Mouse (Mus musculus) neural tube, embryonic 11.5 days (tissue): ENCODE data around the gene Hdac1. TPM values are rescaled to one million over a fixed set of nuclear protein-coding genes. Genes with fewer than 3 reads are reported as not detected.

Source experiments
- ATAC-seq: fragments of 200-750 bp; cut with Nextera tagmentation; 2 replicates; pipeline ENCODE4 v1.8.0; 2017; ENCODE audit warnings: moderate number of reproducible peaks, mild to moderate bottlenecking, moderate TSS enrichment, moderate library complexity; ENCODE audit not compliant: insufficient read depth, low FRiP score, low TSS enrichment
- DNase-seq: peaks from one replicate; pipeline ENCODE4 v3.0.0-alpha.2; 2015; ENCODE audit warnings: low spot score
- H3K27ac ChIP-seq: fragments of 300-500 bp; sonication (generic); 2 replicates; pipeline ENCODE4 v1.5.1; 2014; ENCODE audit warnings: low read depth, mild to moderate bottlenecking, low read length
- H3K27me3 ChIP-seq: fragments of 300-500 bp; sonication (generic); 2 replicates; pipeline ENCODE4 v1.6.1; 2014; ENCODE audit warnings: mild to moderate bottlenecking, low read length, mixed read lengths; ENCODE audit not compliant: control insufficient read depth, insufficient read depth
- H3K36me3 ChIP-seq: fragments of 300-500 bp; sonication (generic); 2 replicates; pipeline ENCODE4 v1.6.1; 2014; ENCODE audit warnings: mild to moderate bottlenecking, low read length, moderate library complexity, mixed read lengths; ENCODE audit not compliant: control insufficient read depth, insufficient read depth
- H3K4me1 ChIP-seq: fragments of 300-500 bp; sonication (generic); 2 replicates; pipeline ENCODE4 v1.6.1; 2014; ENCODE audit warnings: low read length, mixed read lengths; ENCODE audit not compliant: control insufficient read depth, insufficient read depth
- H3K4me2 ChIP-seq: fragments of 300-500 bp; sonication (generic); 2 replicates; pipeline ENCODE4 v1.6.1; 2014; ENCODE audit warnings: low read depth, mild to moderate bottlenecking, moderate library complexity
- H3K4me3 ChIP-seq: fragments of 300-500 bp; sonication (generic); 2 replicates; pipeline ENCODE4 v1.5.1; 2014; ENCODE audit warnings: low read depth, low read length
- H3K9ac ChIP-seq: fragments of 300-500 bp; sonication (generic); 2 replicates; pipeline ENCODE4 v1.6.1; 2014; ENCODE audit warnings: mild to moderate bottlenecking, low read length
- H3K9me3 ChIP-seq: fragments of 300-500 bp; sonication (generic); 2 replicates; pipeline ENCODE4 v1.6.1; 2016; ENCODE audit warnings: low read length; ENCODE audit not compliant: control insufficient read depth
- WGBS: fragments of 180-500 bp; shearing (Covaris S2); extraction: QIAGEN DNeasy Blood & Tissue Kit; methylation state at CpG from one replicate; pipeline ENCODE4 v1.1.7; 2014; 5-methylcytosine and 5-hydroxymethylcytosine counted together
- polyA plus RNA-seq: library from polyadenylated mRNA; unstranded; fragments of >200 nt; fragmentation: Nextera tagmentation; extraction: Ambion mirVana; gene quantifications from 2 replicates; pipeline ENCODE4 v1.2.1, GENCODE M21; 2014

Hdac1 gene
- polyA plus RNA-seq, 1 experiment from 2014 or later, result 258 TPM

DNA sequence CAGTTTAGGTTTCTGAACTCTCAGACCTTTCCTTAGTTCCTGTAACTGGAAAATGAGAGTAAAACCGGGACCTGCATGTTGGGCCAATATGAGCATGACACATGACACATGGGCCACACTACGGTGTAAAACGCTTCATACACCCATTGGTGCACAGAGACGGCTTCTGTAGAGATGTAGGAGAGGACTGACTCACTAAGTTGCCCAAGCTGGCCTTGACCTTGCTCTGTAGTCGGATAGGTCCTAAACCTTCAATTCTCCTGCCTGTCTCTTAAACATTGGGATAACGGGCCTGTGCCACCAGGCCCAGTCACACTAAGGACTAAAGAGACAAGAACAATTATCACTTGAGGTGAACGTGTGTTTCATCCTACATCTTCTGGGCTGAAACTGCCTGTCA is 25.9 kb upstream of the Hdac1 start:
- H3K27me3 ChIP-seq, result no peaks in the 10 kb centered on the region
- peaks cover 6% of the 10 kb centered on the region; the same call in 1 of the 2 replicates for H3K4me1 ChIP-seq
- H3K9ac ChIP-seq, result no peak overlapping the region
- H3K4me3 ChIP-seq, result no peak overlapping the region
- no peak overlapping the region for H3K4me2 ChIP-seq
- 91% methylated on average over 7 of the region's 7 CpGs for WGBS
- no peak for DNase-seq
- no peak overlapping the region for H3K27ac ChIP-seq
- no peaks in the 10 kb centered on the region for H3K9me3 ChIP-seq
- ATAC-seq, result no peak
- no peaks in the 10 kb centered on the region for H3K36me3 ChIP-seq

DNA sequence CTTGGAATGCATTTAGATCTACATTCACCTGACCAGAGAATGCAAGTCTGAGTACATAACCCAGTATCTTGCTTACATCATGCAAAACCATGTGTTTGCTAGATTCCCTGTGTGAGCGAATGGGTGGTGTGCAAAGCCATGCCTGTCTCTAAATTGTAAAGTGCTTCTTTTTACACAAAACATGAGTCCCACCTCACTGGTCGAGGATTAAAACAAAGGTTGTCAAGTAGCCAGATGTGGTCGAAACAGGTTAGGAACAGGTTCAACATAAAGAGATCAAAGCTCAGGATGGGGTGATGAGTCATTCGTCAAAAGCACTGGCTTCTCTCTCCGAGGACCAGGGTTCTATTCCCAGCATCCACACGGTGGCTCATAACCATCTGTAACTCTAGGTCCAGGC is 22.6 kb upstream of the Hdac1 start:
- Histone ChIP-seq H3K4me2 (no peak overlapping the region), H3K9ac (no peak overlapping the region), H3K27me3 (no peaks in the 10 kb centered on the region), H3K27ac (no peak overlapping the region), H3K36me3 (no peaks in the 10 kb centered on the region), H3K4me1 (peaks cover 7% of the 10 kb centered on the region; the same call in 1 of the 2 replicates), H3K9me3 (no peaks in the 10 kb centered on the region), H3K4me3 (no peak overlapping the region)
- 83% methylated on average over 6 of the region's 6 CpGs for WGBS
- ATAC-seq (no peak), DNase-seq (no peak)

DNA sequence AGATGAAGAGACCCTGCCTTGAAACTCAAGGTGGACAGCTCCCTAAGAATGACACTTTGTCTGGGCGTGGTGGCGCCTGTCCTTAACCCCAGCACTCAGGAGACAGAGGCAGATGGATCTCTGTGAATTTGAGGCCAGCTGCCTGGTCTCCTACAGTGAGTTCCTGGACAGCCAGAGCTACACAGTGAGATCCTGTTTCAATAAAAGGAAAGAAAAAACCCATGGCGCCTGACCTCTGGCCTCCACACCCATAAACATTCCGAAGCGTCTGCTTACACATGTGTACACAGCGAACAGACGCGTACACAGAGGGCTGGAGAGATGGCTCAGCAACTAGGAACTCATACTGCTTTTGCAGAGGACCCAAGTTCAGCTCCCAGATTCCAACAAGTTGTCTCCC is 21.2 kb upstream of the Hdac1 start:
- DNase-seq (peak; percentile 32), ATAC-seq (no peak)
- Histone ChIP-seq H3K27ac (no peak overlapping the region), H3K4me2 (no peak overlapping the region), H3K4me3 (no peak overlapping the region), H3K9ac (no peak overlapping the region), H3K4me1 (peaks cover 7% of the 10 kb centered on the region; the same call in 1 of the 2 replicates), H3K9me3 (no peaks in the 10 kb centered on the region), H3K36me3 (no peaks in the 10 kb centered on the region), H3K27me3 (no peaks in the 10 kb centered on the region)
- WGBS, result 32% methylated on average over 8 of the region's 8 CpGs

DNA sequence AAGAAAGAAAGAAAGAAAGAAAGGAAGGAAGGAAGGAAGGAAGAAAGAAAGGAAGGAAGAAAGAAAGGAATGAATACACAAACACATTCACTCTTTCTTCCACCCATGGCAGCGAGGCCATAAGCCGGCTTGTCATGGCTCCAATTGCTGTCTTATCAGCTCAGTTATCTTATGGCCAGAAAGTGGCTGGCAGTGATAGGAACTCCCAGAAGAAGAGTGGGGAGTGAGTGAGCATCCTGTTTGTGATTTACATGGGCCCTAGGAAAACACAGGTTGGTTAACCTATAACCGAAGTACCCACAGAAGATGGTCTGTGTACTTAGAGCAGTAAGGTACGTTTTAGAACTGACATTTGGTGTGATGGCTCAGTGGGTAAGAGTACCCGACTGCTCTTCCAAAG is 18.7 kb upstream of the Hdac1 start:
- no peaks in the 10 kb centered on the region for H3K36me3 ChIP-seq
- no peaks in the 10 kb centered on the region for H3K9me3 ChIP-seq
- no peak for DNase-seq
- no peak overlapping the region for H3K4me2 ChIP-seq
- no peak for ATAC-seq
- H3K27ac ChIP-seq, result no peak overlapping the region
- no peak overlapping the region for H3K4me3 ChIP-seq
- H3K4me1 ChIP-seq, result peaks cover 10% of the 10 kb centered on the region
- H3K27me3 ChIP-seq, result no peaks in the 10 kb centered on the region
- H3K9ac ChIP-seq, result no peak overlapping the region
- WGBS, result 93% methylated on average over 5 of the region's 5 CpGs

DNA sequence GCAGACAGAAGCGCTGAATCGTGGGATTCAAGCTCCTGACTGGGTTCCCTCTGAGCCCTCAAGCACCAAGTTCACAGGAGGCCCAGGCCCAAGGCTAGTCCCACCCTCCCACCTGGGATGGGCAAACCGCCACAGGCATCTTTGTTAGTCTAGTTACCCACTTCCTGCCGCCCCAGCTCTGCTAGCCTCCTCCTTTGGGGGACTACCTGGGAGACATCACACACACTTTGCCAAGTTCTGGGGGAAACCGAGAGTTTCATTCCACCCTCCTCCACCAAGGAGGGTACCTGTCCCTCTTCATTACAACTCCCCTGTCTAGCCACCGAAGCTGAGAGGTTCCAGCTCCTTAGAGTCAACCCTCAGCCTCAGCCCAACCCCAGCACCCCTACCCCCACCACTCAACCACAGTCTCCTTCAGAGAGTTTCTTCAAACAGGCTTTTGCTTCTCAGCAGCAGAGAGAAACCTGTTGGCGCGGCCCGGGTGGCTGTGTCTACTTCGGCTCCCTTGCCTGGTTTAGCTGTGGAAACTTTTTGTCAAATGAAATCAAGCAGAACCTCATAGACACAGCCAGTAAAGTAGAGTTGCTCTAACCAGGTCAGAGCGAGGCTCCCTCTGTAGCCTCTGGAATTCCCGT is 15.9 kb upstream of the Hdac1 start:
- DNase-seq, result no peak
- peaks cover 14% of the 10 kb centered on the region for H3K4me1 ChIP-seq
- H3K9me3 ChIP-seq, result no peaks in the 10 kb centered on the region
- H3K4me2 ChIP-seq, result no peak overlapping the region
- no peak overlapping the region for H3K9ac ChIP-seq
- no peak overlapping the region for H3K4me3 ChIP-seq
- H3K27ac ChIP-seq, result no peak overlapping the region
- WGBS, result 88% methylated on average over 12 of the region's 12 CpGs
- ATAC-seq, result no peak
- no peaks in the 10 kb centered on the region for H3K27me3 ChIP-seq
- no peaks in the 10 kb centered on the region for H3K36me3 ChIP-seq

DNA sequence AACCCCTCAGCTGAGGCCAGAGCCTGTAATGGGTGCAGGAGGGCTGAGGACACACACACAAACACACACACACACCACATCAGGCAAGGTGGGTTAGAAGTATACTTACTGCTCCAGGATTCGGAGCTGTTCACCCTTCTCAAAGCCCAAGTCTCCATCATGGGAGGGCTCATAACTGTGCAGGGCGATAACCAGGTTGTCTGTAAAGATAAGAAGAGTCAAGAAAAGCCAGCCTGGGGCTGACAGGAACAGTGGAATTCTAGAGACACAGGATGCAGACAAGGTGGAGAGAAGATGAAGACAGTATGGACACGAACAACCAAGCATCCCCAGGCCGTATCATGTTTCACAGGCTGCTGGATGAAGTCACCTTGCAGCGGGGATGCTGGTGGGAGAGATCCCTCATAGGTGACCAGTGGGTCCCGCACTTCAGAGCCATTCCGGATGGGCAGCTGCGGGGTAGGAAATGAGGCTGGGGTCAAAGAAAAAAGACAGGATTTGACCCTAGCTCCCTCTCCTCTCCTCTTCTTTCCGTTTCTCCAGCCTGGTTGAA is 14.8 kb upstream of the Hdac1 start:
- H3K9me3 ChIP-seq, result no peaks in the 10 kb centered on the region
- DNase-seq (no peak), ATAC-seq (no peak)
- H3K4me3 ChIP-seq, result no peak overlapping the region
- H3K4me2 ChIP-seq, result peak overlapping the region; percentile 86
- H3K4me1 ChIP-seq, result peaks cover 12% of the 10 kb centered on the region
- no peak overlapping the region for H3K27ac ChIP-seq
- H3K36me3 ChIP-seq, result no peaks in the 10 kb centered on the region
- H3K27me3 ChIP-seq, result no peaks in the 10 kb centered on the region
- WGBS, result 66% methylated on average over 9 of the region's 9 CpGs
- H3K9ac ChIP-seq, result peak overlapping the region; percentile 48

DNA sequence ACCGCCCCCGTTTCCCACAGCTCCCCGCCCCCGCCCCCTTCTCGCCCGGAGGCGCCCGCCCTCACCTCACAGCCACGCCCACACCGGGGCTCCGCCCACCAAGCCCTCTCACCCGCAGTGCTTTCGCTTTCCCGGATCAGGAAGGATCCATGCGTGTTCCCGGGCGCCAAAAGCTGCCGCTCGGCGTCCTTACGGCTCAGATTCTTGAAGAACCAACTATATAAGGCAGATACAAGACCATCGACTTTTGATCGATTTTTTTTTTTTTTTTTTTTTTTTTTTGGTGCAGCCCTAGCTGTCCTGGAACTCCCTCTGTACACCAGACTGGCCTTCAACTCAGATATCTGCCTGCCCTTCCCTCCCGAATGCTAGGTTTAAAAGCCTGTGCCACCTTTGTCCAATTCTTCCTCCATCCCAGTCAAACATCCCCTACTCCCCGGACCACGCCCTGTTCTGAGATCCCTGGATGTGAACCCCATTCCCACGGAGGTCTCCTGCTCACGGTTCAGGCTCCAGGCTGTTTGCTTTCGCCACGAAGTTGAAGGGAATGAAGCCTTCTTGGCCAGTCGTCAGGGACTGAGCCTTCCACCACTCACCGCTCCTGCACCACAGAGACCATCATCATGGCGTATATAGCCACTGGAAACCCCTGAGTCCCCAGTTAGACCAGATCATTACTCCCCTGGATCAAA is 14.2 kb upstream of the Hdac1 start:
- peak overlapping the region; percentile 44 for H3K4me3 ChIP-seq
- 10% methylated on average over 30 of the region's 33 CpGs for WGBS
- DNase-seq (peak; percentile 92), ATAC-seq (peak; percentile 68)
- H3K27me3 ChIP-seq, result no peaks in the 10 kb centered on the region
- no peak overlapping the region for H3K27ac ChIP-seq
- H3K9me3 ChIP-seq, result no peaks in the 10 kb centered on the region
- no peaks in the 10 kb centered on the region for H3K36me3 ChIP-seq
- H3K4me1 ChIP-seq, result peaks cover 12% of the 10 kb centered on the region
- H3K4me2 ChIP-seq, result peak overlapping the region; percentile 86
- peak overlapping the region; percentile 48 for H3K9ac ChIP-seq

DNA sequence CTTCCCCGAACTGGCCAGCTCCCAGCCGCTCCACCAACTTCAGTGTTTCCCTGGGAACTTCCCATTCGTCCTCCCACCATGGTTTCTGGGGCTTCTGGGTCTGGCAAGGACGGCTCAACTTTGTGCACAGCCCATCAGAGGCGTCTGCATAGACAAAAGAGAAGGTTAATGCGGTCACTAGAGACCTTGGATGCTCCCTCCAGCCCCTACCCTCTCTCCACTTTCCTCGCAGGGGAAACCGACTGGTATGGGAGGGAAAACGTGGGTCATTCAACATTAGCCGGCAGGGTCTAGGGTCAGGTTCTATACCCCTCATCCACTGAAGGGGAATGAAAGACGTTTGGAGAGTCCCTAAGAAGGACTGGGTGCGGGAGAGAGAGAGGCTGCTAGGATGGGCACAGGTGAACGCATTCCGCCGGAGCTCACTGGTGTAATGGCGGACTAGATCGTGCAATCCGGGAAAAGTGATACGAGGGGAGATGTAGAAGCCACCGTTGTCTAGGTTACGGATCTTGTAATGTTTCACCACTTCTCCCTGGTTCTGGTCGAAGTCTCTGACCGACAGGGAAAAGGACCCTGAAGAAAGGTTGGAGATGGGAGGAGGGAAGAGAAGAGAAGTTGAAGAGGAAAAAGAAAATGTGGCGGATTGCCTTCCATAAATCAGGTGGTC is 13.5 kb upstream of the Hdac1 start:
- H3K4me3 ChIP-seq, result peak overlapping the region; percentile 44
- H3K36me3 ChIP-seq, result no peaks in the 10 kb centered on the region
- no peak for DNase-seq
- no peak overlapping the region for H3K27ac ChIP-seq
- H3K4me2 ChIP-seq, result peak overlapping the region; percentile 86
- H3K9ac ChIP-seq, result peak overlapping the region; percentile 41
- WGBS, result under 1% methylated on average over 24 of the region's 24 CpGs
- peak; percentile 58 for ATAC-seq
- no peaks in the 10 kb centered on the region for H3K9me3 ChIP-seq
- H3K4me1 ChIP-seq, result peaks cover 12% of the 10 kb centered on the region
- no peaks in the 10 kb centered on the region for H3K27me3 ChIP-seq
